Mouse (Mus musculus): ENCODE measurements around the gene Klhl29. TPM values are rescaled to one million over a fixed set of nuclear protein-coding genes. Genes with fewer than 3 reads are reported as not detected.

The Klhl29 gene
- polyA plus RNA-seq, 1 experiment: 1.1 TPM

- H3K27me3 ChIP-seq (ENCODE audit: control insufficient read depth, insufficient read depth, low read length): no peaks in the 10 kb centered on the region
- no peaks in the 10 kb centered on the region for H3K4me1 ChIP-seq (ENCODE audit: control insufficient read depth, insufficient read depth, low read length)
- H3K36me3 ChIP-seq (ENCODE audit: control insufficient read depth, insufficient read depth, low read length): no peaks in the 10 kb centered on the region
- no peak overlapping the region for H3K27ac ChIP-seq (ENCODE audit: control insufficient read depth, insufficient read depth, low read depth, low read length)
- H3K4me3 ChIP-seq (ENCODE audit: control insufficient read depth, low read depth, low read length): no peak overlapping the region
- TF ChIP-seq CTCF (IDR thresholded peaks at IDR 0.05; ENCODE audit: control insufficient read depth, insufficient read depth, insufficient replicate concordance, low read depth, low read length) (no peak), POLR2A (IDR thresholded peaks at IDR 0.05; ENCODE audit: control insufficient read depth, low read depth, low read length) (no peak)
Measured at GRCm38 (mm10) chr12:5070131-5070530, 305.4 kb downstream of the Klhl29 start.

GRCm38 (mm10) chr12:5067590-5067989 is 307.9 kb downstream of the Klhl29 start:
- no peak for TF ChIP-seq CTCF (IDR thresholded peaks at IDR 0.05; ENCODE audit: control insufficient read depth, insufficient read depth, insufficient replicate concordance, low read depth, low read length)
- no peak for TF ChIP-seq POLR2A (IDR thresholded peaks at IDR 0.05; ENCODE audit: control insufficient read depth, low read depth, low read length)
- Histone ChIP-seq H3K4me3 (ENCODE audit: control insufficient read depth, low read depth, low read length) (no peak overlapping the region), H3K36me3 (ENCODE audit: control insufficient read depth, insufficient read depth, low read length) (no peaks in the 10 kb centered on the region), H3K27ac (ENCODE audit: control insufficient read depth, insufficient read depth, low read depth, low read length) (no peak overlapping the region), H3K27me3 (ENCODE audit: control insufficient read depth, insufficient read depth, low read length) (no peaks in the 10 kb centered on the region), H3K4me1 (ENCODE audit: control insufficient read depth, insufficient read depth, low read length) (no peaks in the 10 kb centered on the region)

- H3K27me3 ChIP-seq (ENCODE audit: control insufficient read depth, insufficient read depth, low read length): no peaks in the 10 kb centered on the region
- no peaks in the 10 kb centered on the region for H3K36me3 ChIP-seq (ENCODE audit: control insufficient read depth, insufficient read depth, low read length)
- H3K27ac ChIP-seq (ENCODE audit: control insufficient read depth, insufficient read depth, low read depth, low read length): no peak overlapping the region
- H3K4me1 ChIP-seq (ENCODE audit: control insufficient read depth, insufficient read depth, low read length): no peaks in the 10 kb centered on the region
- no peak overlapping the region for H3K4me3 ChIP-seq (ENCODE audit: control insufficient read depth, low read depth, low read length)
- TF ChIP-seq CTCF (IDR thresholded peaks at IDR 0.05; ENCODE audit: control insufficient read depth, insufficient read depth, insufficient replicate concordance, low read depth, low read length): no peak
- TF ChIP-seq POLR2A (IDR thresholded peaks at IDR 0.05; ENCODE audit: control insufficient read depth, low read depth, low read length): no peak
Measured at GRCm38 (mm10) chr12:5048104-5048503, 327.4 kb downstream of the Klhl29 start.

GRCm38 (mm10) chr12:5044141-5044540 is 331.3 kb downstream of the Klhl29 start:
- Histone ChIP-seq H3K4me1 (ENCODE audit: control insufficient read depth, insufficient read depth, low read length) (no peaks in the 10 kb centered on the region), H3K4me3 (ENCODE audit: control insufficient read depth, low read depth, low read length) (no peak overlapping the region; the same call in 1 of the 2 replicates), H3K36me3 (ENCODE audit: control insufficient read depth, insufficient read depth, low read length) (no peaks in the 10 kb centered on the region), H3K27me3 (ENCODE audit: control insufficient read depth, insufficient read depth, low read length) (no peaks in the 10 kb centered on the region), H3K27ac (ENCODE audit: control insufficient read depth, insufficient read depth, low read depth, low read length) (no peak overlapping the region)
- TF ChIP-seq CTCF (IDR thresholded peaks at IDR 0.05; ENCODE audit: control insufficient read depth, insufficient read depth, insufficient replicate concordance, low read depth, low read length) (no peak), POLR2A (IDR thresholded peaks at IDR 0.05; ENCODE audit: control insufficient read depth, low read depth, low read length) (no peak)

GRCm38 (mm10) chr12:5038008-5038407 is 337.5 kb downstream of the Klhl29 start:
- H3K4me3 ChIP-seq (ENCODE audit: control insufficient read depth, low read depth, low read length): no peak overlapping the region
- H3K4me1 ChIP-seq (ENCODE audit: control insufficient read depth, insufficient read depth, low read length): no peaks in the 10 kb centered on the region
- H3K36me3 ChIP-seq (ENCODE audit: control insufficient read depth, insufficient read depth, low read length): no peaks in the 10 kb centered on the region; the same call in 1 of the 2 replicates
- TF ChIP-seq POLR2A (IDR thresholded peaks at IDR 0.05; ENCODE audit: control insufficient read depth, low read depth, low read length): no peak
- no peak for TF ChIP-seq CTCF (IDR thresholded peaks at IDR 0.05; ENCODE audit: control insufficient read depth, insufficient read depth, insufficient replicate concordance, low read depth, low read length)
- no peaks in the 10 kb centered on the region for H3K27me3 ChIP-seq (ENCODE audit: control insufficient read depth, insufficient read depth, low read length)
- no peak overlapping the region for H3K27ac ChIP-seq (ENCODE audit: control insufficient read depth, insufficient read depth, low read depth, low read length)

GRCm38 (mm10) chr12:5029035-5029434 is 346.4 kb downstream of the Klhl29 start:
- Histone ChIP-seq H3K27ac (ENCODE audit: control insufficient read depth, insufficient read depth, low read depth, low read length) (no peak overlapping the region), H3K4me3 (ENCODE audit: control insufficient read depth, low read depth, low read length) (no peak overlapping the region), H3K4me1 (ENCODE audit: control insufficient read depth, insufficient read depth, low read length) (no peaks in the 10 kb centered on the region), H3K36me3 (ENCODE audit: control insufficient read depth, insufficient read depth, low read length) (peaks cover 2% of the 10 kb centered on the region), H3K27me3 (ENCODE audit: control insufficient read depth, insufficient read depth, low read length) (no peaks in the 10 kb centered on the region)
- TF ChIP-seq POLR2A (IDR thresholded peaks at IDR 0.05; ENCODE audit: control insufficient read depth, low read depth, low read length): no peak
- no peak for TF ChIP-seq CTCF (IDR thresholded peaks at IDR 0.05; ENCODE audit: control insufficient read depth, insufficient read depth, insufficient replicate concordance, low read depth, low read length)

All from testis, adult 2 months (tissue).